Mouse (Mus musculus) embryonic facial prominence, embryonic 12.5 days (tissue): ENCODE measurements around the gene Polr2e. TPM values are rescaled to one million over a fixed set of nuclear protein-coding genes. Genes with fewer than 3 reads are reported as not detected.

Source experiments
- ATAC-seq: fragments of 200-750 bp; cut with Nextera tagmentation; 2 replicates; pipeline ENCODE4 v1.8.0; 2017; ENCODE audit not compliant: insufficient number of reproducible peaks, insufficient read depth, low FRiP score, low TSS enrichment
- H3K27ac ChIP-seq: fragments of 300-500 bp; sonication (generic); 2 replicates; pipeline ENCODE4 v1.5.1; 2016; ENCODE audit warnings: mild to moderate bottlenecking
- H3K27me3 ChIP-seq: fragments of 300-500 bp; sonication (generic); 2 replicates; pipeline ENCODE4 v1.6.1; 2016; ENCODE audit warnings: mild to moderate bottlenecking, moderate library complexity
- H3K36me3 ChIP-seq: fragments of 300-500 bp; sonication (generic); 2 replicates; pipeline ENCODE4 v1.6.1; 2016; ENCODE audit warnings: mild to moderate bottlenecking
- H3K4me1 ChIP-seq: fragments of 300-500 bp; sonication (generic); 2 replicates; pipeline ENCODE4 v1.6.1; 2016
- H3K4me2 ChIP-seq: fragments of 300-500 bp; sonication (generic); replicated peaks from 2 replicates; pipeline ENCODE4 v1.6.1; 2016; ENCODE audit warnings: mild to moderate bottlenecking, moderate library complexity
- H3K4me3 ChIP-seq: fragments of 300-500 bp; sonication (generic); 2 replicates; pipeline ENCODE4 v1.5.1; 2016; ENCODE audit warnings: mild to moderate bottlenecking
- H3K9ac ChIP-seq: fragments of 300-500 bp; sonication (generic); 2 replicates; pipeline ENCODE4 v1.6.1; 2016; ENCODE audit warnings: mild to moderate bottlenecking, moderate library complexity
- H3K9me3 ChIP-seq: fragments of 300-500 bp; sonication (generic); 2 replicates; pipeline ENCODE4 v1.6.1; 2016; ENCODE audit warnings: mild to moderate bottlenecking, moderate library complexity
- WGBS: fragments of 180-500 bp; shearing (Covaris S2); methylation state at CpG from one replicate; pipeline ENCODE4 v1.1.7; 2016; 5-methylcytosine and 5-hydroxymethylcytosine counted together
- polyA plus RNA-seq: library from polyadenylated mRNA; unstranded; fragments of >200 nt; fragmentation: Nextera tagmentation; extraction: Ambion mirVana; gene quantifications from 2 replicates; pipeline ENCODE4 v1.2.1, GENCODE M21; 2016

The Polr2e gene
- polyA plus RNA-seq, 1 experiment from 2014 or later, result 227 TPM

GRCm38 (mm10) chr10:80020603-80021319 lies 18.8 kb downstream of the Polr2e start:
- Histone ChIP-seq H3K4me1 (peaks cover 19% of the 10 kb centered on the region), H3K9me3 (no peaks in the 10 kb centered on the region), H3K9ac (no peak overlapping the region), H3K36me3 (no peaks in the 10 kb centered on the region), H3K4me2 (peak overlapping the region; percentile 28; the same call in 1 of the 2 replicates), H3K27ac (no peak overlapping the region), H3K27me3 (peaks cover 23% of the 10 kb centered on the region), H3K4me3 (0 out of 2 replicates have a peak overlapping the region, but pooled peaks have one; percentile 8)
- no peak for ATAC-seq
- WGBS, result 84% methylated on average over 18 of the region's 18 CpGs

DNA sequence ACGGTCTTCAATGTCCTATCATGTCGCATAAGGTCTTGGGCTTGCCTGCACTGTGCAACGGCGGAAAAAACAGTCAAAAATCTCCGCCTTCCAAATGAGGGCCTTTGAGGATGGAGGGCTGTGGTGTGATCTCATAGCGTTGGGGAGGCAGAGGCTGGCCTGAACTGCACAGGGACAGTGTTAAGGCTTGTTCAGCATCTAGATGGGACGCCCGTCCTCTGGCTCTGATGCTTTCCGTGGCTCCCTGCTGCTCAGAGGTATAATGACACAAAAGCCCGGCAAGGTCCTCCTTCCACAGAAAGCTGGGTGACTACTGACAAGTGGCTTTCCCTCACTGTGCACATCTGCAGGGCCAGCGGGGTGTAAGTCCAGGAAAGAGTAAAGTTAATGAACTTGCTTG lies 19.4 kb downstream of the Polr2e start:
- H3K27me3 ChIP-seq, result peaks cover 29% of the 10 kb centered on the region
- peak overlapping the region; percentile 8 for H3K4me3 ChIP-seq
- no peaks in the 10 kb centered on the region for H3K36me3 ChIP-seq
- H3K9me3 ChIP-seq, result no peaks in the 10 kb centered on the region
- H3K4me2 ChIP-seq, result peak overlapping the region; percentile 28
- WGBS, result 20% methylated on average over 11 of the region's 11 CpGs
- ATAC-seq, result no peak
- no peak overlapping the region for H3K27ac ChIP-seq
- H3K9ac ChIP-seq, result peak overlapping the region; percentile 15
- H3K4me1 ChIP-seq, result peaks cover 19% of the 10 kb centered on the region

GRCm38 (mm10) chr10:80019471-80020131 lies 20.0 kb downstream of the Polr2e start:
- no peak overlapping the region for H3K27ac ChIP-seq
- ATAC-seq, result peak; percentile 45
- peak overlapping the region; percentile 15 for H3K9ac ChIP-seq
- no peaks in the 10 kb centered on the region for H3K36me3 ChIP-seq
- 6% methylated on average over 20 of the region's 20 CpGs for WGBS
- peaks cover 19% of the 10 kb centered on the region for H3K4me1 ChIP-seq
- no peaks in the 10 kb centered on the region for H3K9me3 ChIP-seq
- peak overlapping the region; percentile 8 for H3K4me3 ChIP-seq
- peak overlapping the region; percentile 28 for H3K4me2 ChIP-seq
- H3K27me3 ChIP-seq, result peaks cover 35% of the 10 kb centered on the region

GRCm38 (mm10) chr10:80018739-80019297 lies 20.8 kb downstream of the Polr2e start:
- Histone ChIP-seq H3K4me3 (no peak overlapping the region), H3K27ac (no peak overlapping the region), H3K27me3 (peaks cover 43% of the 10 kb centered on the region), H3K9me3 (no peaks in the 10 kb centered on the region), H3K9ac (peak overlapping the region; percentile 17; the same call in 1 of the 2 replicates), H3K4me1 (peaks cover 19% of the 10 kb centered on the region), H3K36me3 (no peaks in the 10 kb centered on the region), H3K4me2 (peak overlapping the region; percentile 28)
- WGBS, result 6% methylated on average over 10 of the region's 15 CpGs
- 0 out of 2 replicates have a peak, but pooled peaks have one; percentile 8 for ATAC-seq

- H3K4me1 ChIP-seq, result peaks cover 19% of the 10 kb centered on the region
- peaks cover 53% of the 10 kb centered on the region for H3K27me3 ChIP-seq
- no peak overlapping the region for H3K4me2 ChIP-seq
- H3K9me3 ChIP-seq, result no peaks in the 10 kb centered on the region
- no peak for ATAC-seq
- no peak overlapping the region for H3K4me3 ChIP-seq
- H3K36me3 ChIP-seq, result no peaks in the 10 kb centered on the region
- WGBS, result 83% methylated on average over 14 of the region's 14 CpGs
- H3K9ac ChIP-seq, result no peak overlapping the region
- no peak overlapping the region for H3K27ac ChIP-seq
Measured at GRCm38 (mm10) chr10:80017771-80018170, 21.8 kb downstream of the Polr2e start.

- H3K4me1 ChIP-seq, result peaks cover 19% of the 10 kb centered on the region
- H3K27ac ChIP-seq, result no peak overlapping the region
- H3K9ac ChIP-seq, result no peak overlapping the region
- no peak overlapping the region for H3K4me3 ChIP-seq
- H3K36me3 ChIP-seq, result no peaks in the 10 kb centered on the region
- H3K9me3 ChIP-seq, result no peaks in the 10 kb centered on the region
- H3K27me3 ChIP-seq, result peaks cover 56% of the 10 kb centered on the region
- WGBS, result 81% methylated on average over 3 of the region's 3 CpGs
- ATAC-seq, result no peak
- H3K4me2 ChIP-seq, result no peak overlapping the region
Measured at GRCm38 (mm10) chr10:80017361-80017760, 22.2 kb downstream of the Polr2e start.

GRCm38 (mm10) chr10:80016931-80017330 lies 22.7 kb downstream of the Polr2e start:
- H3K4me1 ChIP-seq, result peaks cover 19% of the 10 kb centered on the region
- ATAC-seq, result no peak

GRCm38 (mm10) chr10:80016511-80016910 lies 23.1 kb downstream of the Polr2e start, which contains the start of gene Arhgap45:
Gene Arhgap45, plus strand, starts transcription at chr10:80016653.
- H3K27me3 ChIP-seq, result peaks cover 65% of the 10 kb centered on the region
- H3K9ac ChIP-seq, result no peak within 1 kb of the TSS
- no peak within 1 kb of the TSS for H3K4me2 ChIP-seq
- no peak for ATAC-seq
- no peak within 1 kb of the TSS for H3K4me3 ChIP-seq
- H3K36me3 ChIP-seq, result peaks cover 3% of the 10 kb centered on the region; the same call in 1 of the 2 replicates
- peaks cover 19% of the 10 kb centered on the region for H3K4me1 ChIP-seq
- WGBS, result 68% methylated on average over 11 of the region's 11 CpGs
- H3K27ac ChIP-seq, result no peak within 1 kb of the TSS
- no peaks in the 10 kb centered on the region for H3K9me3 ChIP-seq

More at GRCm38 (mm10) chr10:80016931-80017330, 22.7 kb downstream of the Polr2e start:
- H3K27ac ChIP-seq, result no peak overlapping the region
- 90% methylated on average over 10 of the region's 10 CpGs for WGBS
- no peak overlapping the region for H3K4me2 ChIP-seq
- peaks cover 60% of the 10 kb centered on the region for H3K27me3 ChIP-seq
- no peak overlapping the region for H3K4me3 ChIP-seq
- H3K9ac ChIP-seq, result no peak overlapping the region
- peaks cover 1% of the 10 kb centered on the region; the same call in 1 of the 2 replicates for H3K36me3 ChIP-seq
- no peaks in the 10 kb centered on the region for H3K9me3 ChIP-seq

- Histone ChIP-seq H3K27ac (no peak overlapping the region), H3K4me1 (peaks cover 17% of the 10 kb centered on the region), H3K27me3 (peaks cover 69% of the 10 kb centered on the region), H3K9me3 (peaks cover 7% of the 10 kb centered on the region), H3K36me3 (peaks cover 3% of the 10 kb centered on the region; the same call in 1 of the 2 replicates), H3K4me3 (no peak overlapping the region), H3K9ac (no peak overlapping the region), H3K4me2 (no peak overlapping the region)
- 84% methylated on average over 10 of the region's 10 CpGs for WGBS
- no peak for ATAC-seq
Measured at GRCm38 (mm10) chr10:80015583-80015982, 24.0 kb downstream of the Polr2e start.

DNA sequence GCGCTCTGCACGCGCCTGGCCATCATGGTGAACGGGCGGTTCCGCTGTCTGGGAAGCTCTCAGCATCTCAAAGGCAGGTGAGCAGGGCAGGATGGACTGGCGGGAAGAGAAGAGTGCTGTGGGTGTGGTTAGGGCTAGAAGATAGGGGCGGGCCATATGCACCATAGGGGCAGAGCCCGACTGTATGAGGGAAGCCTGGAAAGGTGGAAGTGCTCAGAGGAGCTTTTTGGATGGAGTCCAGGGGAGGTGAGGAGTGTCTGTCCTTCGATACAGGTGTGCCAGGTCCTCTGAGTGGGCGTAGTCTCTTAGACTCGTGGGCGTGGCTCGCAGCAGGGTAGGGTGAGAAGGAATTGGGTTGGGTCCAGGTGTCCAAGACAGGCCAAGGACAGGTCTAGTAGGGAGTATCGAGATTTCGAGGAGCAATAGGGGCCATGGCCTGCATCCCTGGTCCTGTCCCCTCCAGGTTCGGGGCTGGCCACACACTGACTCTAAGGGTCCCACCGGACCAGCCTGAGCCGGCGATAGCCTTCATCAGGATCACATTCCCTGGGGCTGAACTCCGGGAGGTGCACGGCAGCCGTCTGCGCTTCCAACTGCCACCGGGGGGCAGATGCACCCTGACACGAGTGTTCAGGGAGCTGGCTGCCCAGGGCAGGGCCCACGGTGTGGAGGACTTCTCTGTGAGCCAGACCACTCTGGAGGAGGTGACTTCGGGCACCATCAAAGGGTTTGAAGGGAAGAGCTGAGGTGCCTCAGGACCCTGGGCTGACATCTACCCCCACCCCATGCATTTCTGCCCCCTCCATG lies 24.9 kb downstream of the Polr2e start:
- ATAC-seq, result no peak
- Histone ChIP-seq H3K27ac (no peak overlapping the region), H3K9me3 (peaks cover 11% of the 10 kb centered on the region), H3K4me2 (no peak overlapping the region), H3K9ac (no peak overlapping the region), H3K4me1 (peaks cover 10% of the 10 kb centered on the region), H3K27me3 (peaks cover 66% of the 10 kb centered on the region), H3K4me3 (no peak overlapping the region), H3K36me3 (peaks cover 3% of the 10 kb centered on the region; the same call in 1 of the 2 replicates)
- 20% methylated on average over 28 of the region's 28 CpGs for WGBS

DNA sequence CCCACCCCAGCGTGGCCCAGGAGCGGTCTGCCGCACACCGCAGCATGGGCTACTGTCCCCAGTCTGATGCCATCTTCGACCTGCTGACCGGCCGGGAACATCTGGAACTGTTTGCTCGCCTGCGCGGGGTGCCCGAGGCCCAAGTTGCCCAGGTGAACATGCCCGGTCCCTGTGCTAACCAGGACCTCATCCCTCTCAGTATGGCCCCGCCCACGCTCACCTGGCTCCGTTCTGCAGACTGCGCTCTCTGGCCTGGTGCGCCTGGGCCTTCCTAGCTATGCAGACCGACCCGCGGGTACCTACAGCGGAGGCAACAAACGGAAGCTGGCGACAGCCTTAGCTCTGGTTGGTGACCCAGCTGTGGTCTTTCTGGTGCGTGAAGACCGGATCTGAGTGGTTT lies 26.0 kb downstream of the Polr2e start:
- 24% methylated on average over 25 of the region's 25 CpGs for WGBS
- Histone ChIP-seq H3K9me3 (peaks cover 11% of the 10 kb centered on the region), H3K9ac (no peak overlapping the region), H3K4me2 (no peak overlapping the region), H3K27me3 (peaks cover 62% of the 10 kb centered on the region), H3K4me1 (peaks cover under 1% of the 10 kb centered on the region), H3K4me3 (no peak overlapping the region), H3K27ac (no peak overlapping the region), H3K36me3 (peaks cover 3% of the 10 kb centered on the region; the same call in 1 of the 2 replicates)
- no peak for ATAC-seq
